Mouse (Mus musculus) cerebellum, adult 11-12 months (tissue): ENCODE results near the gene Def8.
"Not testable (repeated sequence)": the region's sequence is repeated elsewhere in the genome, so short reads cannot be mapped to it uniquely, and the experiment has no call there.

ENCODE experiments used
- DNase-seq: peaks from one replicate; pipeline ENCODE4 v3.0.0; 2022

The Def8 gene

DNA sequence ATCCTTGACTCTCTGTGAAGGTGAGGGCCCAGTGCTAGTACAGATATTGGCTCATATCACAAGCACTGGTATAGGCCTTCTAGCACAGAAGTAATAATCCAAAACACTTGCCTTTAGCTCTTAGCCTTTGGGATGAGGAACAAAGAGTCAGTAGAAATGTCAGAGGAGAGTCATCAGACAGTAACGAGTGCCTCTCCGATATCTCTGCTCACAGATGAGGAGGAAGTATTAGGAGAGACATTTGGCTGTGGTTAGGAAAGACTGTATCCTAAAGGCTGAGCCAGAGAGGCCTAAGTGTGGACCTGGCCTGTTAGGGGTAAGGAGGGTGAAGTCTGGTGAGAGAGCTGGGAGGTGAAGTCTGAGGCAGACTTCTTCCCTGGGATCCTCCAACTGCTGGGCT, 18.5 kb downstream of the Def8 start:
- DNase-seq: no peak

DNA sequence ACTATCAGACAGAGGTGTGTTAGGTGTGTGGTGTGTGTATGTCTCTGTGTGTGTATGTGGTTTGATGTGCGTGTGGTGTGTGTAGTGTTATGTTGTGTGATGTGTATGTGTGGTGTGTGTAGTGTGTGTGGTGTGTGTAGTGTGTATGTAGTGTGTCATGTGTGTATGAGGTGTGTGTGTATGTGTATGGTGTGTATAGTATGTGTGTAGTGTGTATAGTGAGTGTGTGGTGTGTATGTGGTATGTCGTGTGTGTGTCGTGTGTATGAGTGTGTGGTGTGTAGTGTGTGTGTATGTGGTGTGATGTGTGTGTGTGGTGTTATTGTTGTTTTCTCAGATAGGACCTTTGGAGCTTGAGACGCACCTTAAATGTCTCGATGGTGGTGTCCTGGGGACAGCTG, 19.0 kb downstream of the Def8 start:
- no peak for DNase-seq

DNA sequence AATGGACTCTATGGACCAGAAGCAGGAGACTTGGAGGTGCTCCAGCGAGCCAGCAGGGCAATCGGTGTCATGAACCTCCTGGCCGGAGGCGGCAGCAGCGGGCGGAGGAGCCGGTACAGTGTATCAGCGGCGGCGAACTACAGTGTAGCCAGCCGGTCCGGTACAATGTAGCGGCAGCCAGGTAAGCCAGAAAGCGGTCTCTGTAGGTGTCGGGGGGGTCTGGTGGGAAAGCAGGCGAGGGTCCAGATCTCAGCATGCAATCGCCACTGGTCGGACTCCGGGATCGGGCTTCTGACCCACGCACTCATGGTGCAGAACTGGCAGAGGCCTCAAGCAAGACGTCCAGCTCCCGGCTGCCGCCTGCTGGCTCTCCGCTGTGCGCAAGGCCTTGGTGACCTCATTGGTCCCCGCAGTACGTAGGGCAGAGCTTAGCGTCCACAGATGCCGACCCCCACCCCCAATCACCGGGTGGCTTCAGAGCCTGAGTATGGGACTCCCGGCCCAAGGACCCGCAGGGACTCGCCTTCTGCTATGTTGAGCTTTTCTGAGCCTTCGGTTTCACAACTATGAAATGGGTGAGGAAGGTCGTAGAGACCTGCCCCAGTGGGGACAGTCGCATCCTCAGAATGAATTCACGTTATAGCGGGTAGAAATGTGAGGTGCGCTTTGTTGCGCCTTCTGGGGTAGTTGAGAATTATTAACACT, 19.7 kb downstream of the Def8 start:
- DNase-seq: peak; percentile 95

DNA sequence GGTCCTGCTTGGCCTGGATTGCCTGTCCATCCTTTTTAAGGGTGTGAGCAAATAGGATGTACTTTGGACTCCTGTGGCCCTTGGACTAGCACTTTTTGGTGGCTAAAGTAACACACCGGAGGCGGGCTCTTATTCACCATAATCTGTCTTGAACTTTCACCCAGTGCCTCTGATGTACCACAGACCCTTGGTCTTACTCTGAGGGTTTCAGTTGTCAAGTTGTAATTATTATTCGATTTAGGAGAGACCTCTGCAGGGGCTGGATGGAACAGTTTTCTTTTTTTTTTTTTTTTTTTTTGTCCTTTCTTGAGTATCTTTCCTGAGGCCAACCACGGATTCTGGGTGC, 20.2 kb downstream of the Def8 start:
- peak; percentile 31 for DNase-seq

DNA sequence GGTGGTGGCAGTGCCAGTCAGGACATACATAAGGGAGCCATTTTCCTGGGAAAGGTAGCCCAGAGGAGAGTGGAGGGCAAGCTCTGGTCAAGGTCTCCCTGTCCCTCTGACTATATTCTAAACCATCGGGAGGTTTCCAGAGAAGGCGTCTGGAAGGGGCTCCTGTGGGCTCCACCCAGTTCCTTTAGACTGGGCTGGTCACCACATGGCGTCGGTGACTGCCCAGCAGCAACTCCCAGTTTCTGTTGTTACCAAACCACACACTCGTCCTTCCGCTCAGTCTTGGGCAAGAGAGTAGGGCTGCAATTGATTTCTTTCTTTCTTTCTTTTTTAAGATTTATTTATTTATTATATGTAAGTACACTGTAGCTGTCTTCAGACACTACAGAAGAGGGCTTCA, 20.8 kb downstream of the Def8 start:
- peak; percentile 31 for DNase-seq

DNA sequence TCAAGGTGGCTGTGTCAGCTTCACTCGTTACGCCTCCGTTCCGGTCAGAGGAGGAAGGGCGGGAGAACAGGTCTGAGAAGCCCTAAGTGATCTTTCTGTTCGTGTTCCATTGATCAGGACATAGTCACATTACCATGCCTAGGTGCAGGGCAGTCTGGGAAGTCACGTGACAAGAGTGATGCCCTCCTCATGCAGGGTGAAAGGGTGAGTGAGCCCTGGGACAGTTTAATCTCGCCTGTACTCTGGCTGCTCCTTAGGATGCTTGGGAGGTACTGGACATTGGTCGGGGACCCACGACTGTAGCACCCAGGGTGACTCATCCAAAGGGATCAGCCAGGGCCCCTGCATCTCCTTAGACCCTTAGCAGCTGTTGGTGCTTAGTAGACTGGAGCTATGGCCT, 22.7 kb downstream of the Def8 start:
- DNase-seq: no peak

DNA sequence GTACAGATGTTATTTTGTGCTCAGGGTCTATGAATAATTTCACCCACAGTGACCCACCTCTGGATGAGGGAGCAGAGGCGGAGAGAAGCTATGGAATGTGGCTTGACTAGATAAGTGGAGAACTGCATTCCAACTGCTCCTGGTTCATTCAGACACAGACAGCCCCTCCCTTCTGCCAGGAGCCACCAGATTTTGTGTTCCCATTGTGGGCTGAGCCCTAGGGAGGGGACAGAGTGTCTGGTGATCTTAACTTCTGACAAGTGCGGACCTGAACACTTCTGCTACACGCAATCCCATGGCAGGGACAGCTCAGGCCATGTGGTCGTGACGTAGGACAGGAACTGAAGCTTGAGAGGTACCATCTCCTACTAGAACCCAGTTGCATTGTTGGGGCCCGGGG, 23.5 kb downstream of the Def8 start:
- no peak for DNase-seq

DNA sequence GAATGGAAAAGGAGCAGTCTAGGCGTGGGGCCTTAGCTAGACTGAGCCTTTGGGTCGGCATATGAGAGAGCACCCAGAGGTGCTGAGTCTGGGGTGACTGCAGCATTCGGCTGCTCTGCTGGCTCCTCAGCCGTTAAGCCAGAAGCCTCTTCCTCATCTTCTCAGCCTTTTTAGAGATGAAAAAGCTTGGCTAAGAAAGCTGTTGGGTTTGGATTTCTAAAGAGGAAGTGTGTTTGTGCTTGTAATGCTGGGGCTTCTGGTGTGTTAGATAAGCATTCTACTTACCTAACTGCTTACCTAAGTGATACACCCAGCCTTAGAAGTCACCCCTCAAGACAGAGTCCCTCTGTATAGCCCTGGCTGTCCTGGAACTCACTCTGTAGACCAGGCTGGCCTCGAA, 27.5 kb downstream of the Def8 start:
- DNase-seq: no peak

DNA sequence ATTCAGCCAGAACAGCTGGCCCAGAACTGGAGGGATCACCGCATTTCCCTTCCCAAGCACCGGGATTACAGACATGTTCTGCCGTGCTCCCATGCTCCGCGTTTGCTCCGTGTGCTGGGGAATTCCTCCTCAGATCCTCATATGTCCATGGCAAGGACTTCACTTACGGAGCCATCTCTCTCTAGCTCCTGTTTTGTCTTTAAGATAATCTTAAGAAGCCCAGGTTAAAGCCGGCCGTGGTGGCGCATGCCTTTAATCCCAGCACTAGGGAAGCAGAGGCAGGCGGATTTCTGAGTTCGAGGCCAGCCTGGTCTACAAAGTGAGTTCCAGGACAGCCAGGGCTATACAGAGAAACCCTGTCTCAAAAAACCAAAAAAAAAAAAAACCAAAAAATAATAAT, 28.4 kb downstream of the Def8 start:
- not testable (repeated sequence) for DNase-seq

DNA sequence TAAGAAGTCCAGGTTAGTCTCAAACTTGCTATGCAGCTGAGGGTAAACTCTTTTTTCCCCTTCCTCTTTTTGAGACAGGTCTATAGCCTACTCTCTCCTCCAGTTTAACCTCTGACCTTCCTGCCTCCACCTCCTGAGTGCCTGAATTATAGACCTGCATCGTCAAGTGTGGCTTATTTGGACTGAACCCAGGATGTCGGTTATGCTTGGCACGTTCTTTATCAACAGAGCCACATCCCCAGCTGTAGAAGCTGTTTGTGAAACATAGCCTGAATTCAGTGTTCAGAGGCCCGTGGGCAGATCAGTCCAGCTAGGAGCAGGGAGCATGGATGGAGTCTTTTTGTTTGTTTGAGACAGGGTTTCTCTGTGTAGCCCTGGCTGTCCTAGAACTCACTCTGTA, 28.8 kb downstream of the Def8 start:
- no peak for DNase-seq

DNA sequence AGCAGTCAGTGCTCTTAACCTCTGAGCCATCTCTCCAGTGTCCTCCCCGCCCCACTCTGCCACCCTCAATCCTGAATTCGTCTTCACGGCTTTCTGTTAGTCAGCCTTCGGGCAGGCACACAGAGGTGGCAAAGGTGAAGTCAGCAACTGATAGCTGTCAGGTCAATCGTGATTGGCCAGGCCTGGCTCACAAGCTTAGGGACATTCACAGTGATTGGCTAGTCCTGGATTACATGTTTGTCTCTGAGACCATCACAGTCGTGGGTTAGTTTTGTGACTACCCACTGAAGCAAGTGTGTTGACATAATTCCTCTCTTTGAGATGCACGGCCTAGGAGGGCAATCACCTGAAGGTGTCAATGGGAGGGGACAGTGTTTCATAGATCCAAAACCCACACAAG, 30.0 kb downstream of the Def8 start:
- no peak for DNase-seq

DNA sequence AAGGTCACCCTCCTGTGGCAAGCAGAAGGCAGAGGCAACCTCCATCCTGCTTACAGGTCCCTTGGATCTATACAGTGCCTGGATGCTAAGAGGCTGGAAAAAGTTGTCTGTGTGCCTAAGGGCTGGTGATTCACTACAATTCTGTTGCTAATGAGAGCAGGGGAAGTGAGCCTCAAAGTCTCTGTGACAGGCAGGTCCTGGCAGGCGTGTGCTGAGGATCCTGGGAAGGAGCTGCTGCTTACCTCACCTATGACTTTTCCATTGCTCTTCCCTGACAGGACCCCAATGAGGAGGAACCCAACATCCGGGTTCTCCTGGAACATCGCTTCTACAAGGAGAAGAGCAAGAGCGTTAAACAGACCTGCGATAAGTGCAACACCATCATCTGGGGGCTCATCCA, 30.6 kb downstream of the Def8 start:
- no peak for DNase-seq

DNA sequence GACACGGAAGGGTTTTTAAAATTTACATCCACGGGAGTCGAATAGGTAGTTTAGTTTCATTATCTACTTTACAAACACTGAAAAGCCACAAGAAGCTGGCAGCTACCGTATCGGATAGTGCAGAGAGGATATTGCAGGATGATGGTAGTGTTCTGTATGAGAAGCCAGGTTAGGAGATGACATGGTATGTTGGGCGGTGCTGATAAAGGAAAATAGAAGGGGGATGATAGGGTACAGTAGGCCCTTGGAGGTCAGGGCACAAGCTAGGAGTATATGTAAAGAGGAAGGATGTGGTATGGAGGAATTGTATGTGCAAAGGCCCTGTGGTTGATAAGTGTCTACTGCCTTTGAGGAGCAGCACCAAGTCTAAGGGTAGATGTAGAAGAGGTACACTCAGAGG, 31.2 kb downstream of the Def8 start:
- no peak for DNase-seq

DNA sequence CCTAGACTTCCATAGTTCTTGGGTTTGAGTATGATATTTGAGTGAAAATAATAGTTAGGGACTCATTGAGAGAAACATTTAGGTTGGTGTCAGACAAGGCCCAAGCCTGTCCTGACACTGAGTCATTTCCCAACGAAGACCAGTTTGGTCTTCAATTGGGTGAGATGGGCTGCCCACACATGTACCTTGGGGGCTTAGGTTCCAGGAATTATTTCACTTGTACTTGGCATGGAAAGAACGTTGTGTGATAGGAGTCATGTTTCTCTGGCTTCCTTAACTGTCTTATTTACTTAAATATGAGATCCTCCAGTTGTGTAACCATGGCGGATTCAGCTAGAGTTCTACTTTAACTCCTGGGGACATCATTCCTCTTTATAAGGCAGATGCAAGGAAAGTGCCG, 40.3 kb downstream of the Def8 start:
- no peak for DNase-seq

DNA sequence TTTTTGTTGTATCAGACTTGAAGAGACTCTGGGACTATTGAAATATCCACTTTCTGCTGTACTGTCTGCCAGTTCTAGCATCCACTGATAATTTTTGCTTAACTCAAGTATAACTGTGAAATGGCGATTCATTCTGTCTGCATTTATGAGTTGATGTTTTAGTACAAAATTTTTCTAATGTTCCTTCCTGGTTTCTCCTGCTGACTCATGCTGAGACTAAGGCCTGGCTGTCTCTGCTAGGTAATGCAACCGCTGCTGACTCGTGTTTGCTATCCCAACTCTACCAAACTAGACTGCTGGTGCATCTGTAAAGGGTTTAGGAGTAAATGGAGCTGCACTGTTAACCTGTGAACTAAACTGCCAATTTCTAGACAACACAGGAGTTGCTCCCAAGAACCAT, 44.1 kb downstream of the Def8 start:
- DNase-seq: no peak

DNA sequence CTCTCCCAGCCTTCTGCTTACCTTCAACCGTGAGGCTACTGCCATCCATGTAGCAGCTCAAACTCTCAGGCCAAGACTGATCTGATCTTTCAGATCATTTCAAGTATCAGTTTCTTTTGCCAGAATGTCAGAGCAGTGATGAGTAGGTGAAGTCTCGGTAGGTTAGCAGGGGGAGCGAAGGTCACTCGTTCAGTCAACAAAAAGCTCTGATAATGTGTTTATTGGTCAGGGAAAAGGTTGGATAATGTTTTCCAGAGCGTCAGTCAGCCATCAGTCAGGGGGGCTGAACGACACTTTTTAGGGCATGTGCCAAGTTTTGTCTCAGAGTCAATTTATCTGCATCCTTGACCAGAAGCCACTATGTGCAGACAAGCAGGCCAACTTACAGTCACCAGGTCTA, 49.7 kb downstream of the Def8 start:
- DNase-seq: not testable (repeated sequence)

DNA sequence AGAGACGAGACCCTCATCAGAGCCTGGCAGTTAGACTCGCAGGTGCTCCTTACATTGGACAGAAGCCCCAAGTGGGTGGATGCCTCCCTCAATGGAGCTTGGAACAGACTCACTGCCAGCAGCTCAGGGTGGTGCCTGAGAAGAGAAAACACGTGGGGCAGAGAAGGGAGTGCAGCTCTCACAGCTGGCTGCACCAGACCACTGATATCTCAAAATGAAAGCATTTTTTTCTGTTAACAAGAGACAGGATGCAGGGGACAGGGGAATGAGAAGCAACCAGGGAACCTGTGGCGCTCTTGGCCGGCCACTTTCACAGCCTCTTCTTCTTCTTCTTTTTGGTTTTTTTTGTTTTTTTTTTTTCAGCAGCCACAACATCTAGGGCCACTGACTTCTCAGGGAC, 51.2 kb downstream of the Def8 start:
- DNase-seq: not testable (repeated sequence)

DNA sequence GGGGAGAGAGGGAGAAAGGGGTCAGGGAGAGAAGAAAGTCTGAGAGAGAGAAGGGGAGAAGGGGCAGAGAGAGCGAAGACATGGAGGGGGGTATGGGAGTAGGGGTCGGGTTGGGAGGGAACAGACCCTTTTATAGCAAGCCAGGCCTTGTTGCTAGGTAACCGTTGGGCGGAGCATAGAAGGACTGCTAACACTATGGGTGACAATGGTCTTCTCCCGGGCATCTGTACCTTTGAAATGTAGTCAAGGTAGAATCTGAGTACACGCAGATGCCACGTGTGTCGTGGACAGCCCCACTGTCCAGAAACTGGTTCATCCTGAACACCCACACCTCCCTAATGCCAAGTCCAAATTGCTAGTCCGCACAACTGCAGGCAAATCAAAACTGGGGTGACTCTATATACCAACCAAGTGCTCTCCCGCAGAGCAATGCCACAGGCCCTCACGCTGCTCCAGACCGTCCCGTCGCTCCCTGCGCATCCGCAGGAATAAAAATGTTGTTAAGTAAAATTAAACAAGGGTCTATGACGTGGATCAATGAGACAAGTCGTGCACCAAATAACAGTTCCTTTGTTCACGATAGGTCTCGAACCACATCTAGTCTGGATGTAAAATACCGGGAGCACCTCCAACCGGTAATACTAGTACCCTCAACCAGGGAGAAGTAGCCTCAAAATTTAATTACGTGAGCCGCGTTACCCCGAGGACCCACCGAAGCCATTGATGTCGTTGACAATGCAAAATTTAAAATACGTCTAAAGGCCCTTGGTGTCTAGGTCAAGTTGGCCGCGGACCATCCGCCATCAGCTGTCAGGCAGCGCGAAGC, 53.8 kb downstream of the Def8 start:
- peak; percentile 46 for DNase-seq

DNA sequence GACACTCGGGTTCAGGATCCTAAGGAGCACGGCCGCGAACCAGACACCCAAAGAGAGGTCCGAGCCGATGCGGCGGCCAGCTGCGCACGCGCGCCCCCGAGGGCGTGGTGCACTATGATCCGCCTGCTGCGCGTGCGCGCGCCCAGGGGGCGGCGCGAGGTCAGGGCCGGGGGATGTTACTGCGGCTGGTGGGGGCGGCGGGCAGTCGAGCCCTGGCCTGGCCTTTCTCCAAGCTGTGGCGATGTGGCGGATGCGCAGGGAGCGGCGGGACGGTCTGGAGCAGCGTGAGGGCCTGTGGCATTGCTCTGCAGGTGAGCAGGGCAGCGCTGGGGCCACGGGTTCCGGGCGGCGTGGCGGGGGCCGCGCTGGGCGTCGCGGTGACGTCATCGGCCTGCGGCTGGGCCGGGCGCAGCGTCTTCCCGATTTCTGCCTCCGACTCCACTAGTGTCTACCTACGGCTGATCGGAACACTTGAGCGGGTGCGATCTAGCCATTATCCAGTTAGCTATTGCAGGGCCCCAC, 54.5 kb downstream of the Def8 start, which contains the start of gene Afg3l1:
Gene Afg3l1, plus strand, starts transcription at position 167 of the 522 bp plus-strand sequence.
- peak; percentile 95 for DNase-seq

DNA sequence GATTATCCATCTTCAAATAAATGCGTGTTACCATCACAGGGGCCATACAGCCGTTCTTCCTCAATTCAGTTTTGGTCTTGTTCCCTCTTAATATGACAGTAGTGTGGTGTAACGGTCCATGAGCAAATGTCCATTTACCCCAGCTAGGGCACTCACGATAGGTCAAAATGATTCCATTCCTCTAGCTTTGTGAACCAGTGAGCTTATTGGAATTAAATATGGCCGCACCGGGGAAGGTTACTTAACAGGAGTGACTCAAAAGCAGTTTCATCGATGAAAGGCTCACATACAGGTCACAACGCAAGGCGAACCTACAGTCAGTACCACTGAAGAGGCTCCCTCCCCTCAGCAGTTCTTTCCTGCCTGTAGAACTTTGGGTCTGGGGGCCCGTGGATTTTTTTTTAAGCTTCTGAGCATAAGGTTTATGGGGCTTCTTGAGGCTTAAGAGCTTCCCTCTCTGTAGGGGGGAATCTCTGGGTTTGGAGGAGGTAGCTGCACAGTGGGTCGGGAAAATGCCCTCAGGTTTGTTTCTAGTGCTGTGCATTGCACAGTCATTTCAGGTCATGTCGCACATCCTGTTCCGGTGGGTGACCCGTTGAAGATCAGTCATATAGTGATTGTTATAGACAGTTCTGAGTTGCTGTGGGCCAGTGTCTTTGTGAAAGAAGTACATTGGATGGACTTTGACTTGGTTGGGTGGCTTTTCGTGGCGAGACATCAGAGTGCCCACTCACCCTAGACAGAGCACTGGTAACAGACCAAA, 55.3 kb downstream of the Def8 start:
- DNase-seq: no peak

DNA sequence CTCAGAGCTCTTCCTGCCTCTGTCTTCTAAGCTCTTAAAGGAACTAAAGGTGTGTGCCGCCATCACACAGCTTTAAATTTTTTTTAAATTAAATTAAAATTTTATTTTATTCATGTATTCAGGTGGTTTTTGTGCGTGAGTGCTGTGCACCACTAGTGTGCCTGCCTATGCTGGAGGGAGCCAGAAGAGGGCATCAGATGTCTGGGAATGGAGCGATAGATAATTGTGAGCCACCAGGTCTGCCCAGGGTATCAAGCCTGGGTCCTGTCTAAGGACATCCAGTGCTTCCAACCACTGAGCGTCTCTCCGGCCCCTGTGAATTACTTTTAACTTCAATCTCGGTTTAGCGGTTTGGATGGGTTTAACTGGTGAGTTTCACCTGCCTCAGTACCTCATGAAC, 59.3 kb downstream of the Def8 start:
- DNase-seq: no peak

DNA sequence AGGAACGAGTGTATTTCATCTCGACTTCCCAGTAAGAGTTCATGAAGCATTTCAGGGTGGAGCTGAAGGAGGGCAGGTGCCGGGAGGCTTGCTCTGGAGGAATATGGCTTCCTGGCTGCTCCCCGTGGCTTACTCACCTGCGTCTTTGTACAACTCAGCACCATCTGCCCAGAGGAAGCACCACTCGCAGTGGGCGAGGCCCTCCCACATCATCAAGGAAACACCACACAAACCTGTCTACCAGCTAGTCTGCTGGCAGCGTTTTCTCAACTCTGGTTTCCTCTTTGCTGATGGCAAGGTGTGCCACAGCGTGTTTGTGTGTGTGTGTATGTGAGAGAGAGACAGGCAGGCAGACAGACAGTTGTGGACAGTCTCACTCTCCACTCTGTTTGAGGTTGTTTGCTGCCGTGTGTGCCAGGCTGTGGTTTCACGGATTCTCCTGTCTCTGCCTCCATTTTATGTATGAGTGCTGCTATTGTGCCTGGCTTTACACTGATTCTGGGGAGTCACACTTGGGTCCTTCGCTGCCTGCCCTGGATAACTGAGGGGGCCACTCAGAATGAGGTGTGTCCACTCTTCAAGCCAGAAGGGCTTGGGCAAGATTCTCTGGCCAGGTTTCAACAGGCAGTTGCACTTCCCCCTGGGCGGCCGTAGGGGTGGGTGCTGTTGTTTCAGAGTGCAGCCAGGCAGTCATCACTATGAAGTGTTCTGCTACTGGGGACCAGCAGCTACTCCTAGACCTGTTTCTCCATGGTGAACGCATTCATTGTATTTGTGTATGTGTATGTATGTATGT, 68.2 kb downstream of the Def8 start:
- DNase-seq: no peak

DNA sequence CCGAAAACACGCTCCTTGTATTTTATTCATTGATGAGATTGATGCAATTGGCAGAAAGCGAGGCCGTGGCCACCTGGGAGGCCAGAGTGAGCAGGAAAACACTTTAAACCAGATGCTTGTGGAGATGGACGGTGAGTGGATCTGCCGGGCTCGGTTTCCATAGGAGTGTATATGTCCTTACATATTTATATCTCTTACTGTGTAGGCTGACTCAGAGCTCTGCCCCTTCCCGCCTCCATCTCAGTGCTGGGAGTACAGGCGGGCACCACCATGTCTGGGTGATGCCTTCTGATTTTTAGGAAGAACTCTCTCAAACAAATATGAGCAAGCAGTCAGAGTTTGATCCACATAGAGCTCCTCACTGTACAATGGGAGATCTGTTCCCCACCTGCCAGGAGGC, 69.6 kb downstream of the Def8 start:
- DNase-seq: no peak
